Mouse (Mus musculus): ENCODE data around the gene Cabin1. TPM values are rescaled to one million over a fixed set of nuclear protein-coding genes. Genes with fewer than 3 reads are reported as not detected.

The Cabin1 gene
- total RNA-seq, 2 experiments from 2014 or later = 32.9 to 35.1 TPM

GRCm38 (mm10) chr10:75702494-75702893 is 61.6 kb downstream of the Cabin1 start:
- no peak for DNase-seq

GRCm38 (mm10) chr10:75701280-75701679 is 62.9 kb downstream of the Cabin1 start:
- DNase-seq = no peak

- no peak for DNase-seq
Measured at GRCm38 (mm10) chr10:75697693-75698092, 66.4 kb downstream of the Cabin1 start.

- DNase-seq = no peak
Measured at GRCm38 (mm10) chr10:75696597-75697355, 67.4 kb downstream of the Cabin1 start.

DNA sequence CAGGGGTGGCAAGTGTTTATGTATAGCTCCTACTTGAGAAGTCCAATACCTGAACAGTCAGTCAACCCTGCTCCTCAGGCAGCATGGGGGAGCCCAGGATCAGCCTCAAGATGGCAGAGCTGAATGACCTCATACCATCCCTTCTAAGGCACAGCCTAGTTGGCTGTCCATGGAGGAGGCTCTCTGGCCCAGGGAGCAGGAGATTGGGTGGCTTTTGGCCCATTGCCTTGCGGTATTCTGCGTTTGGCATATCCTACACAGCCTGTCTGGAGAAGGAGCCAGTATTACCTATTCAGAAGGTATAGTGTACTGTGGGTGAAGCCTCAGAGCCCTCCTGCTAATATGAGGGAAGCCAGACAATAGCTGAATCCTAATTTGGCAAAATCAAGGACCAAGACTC is 68.6 kb downstream of the Cabin1 start:
- DNase-seq = no peak

GRCm38 (mm10) chr10:75695078-75695477 is 69.1 kb downstream of the Cabin1 start:
- DNase-seq = no peak

DNA sequence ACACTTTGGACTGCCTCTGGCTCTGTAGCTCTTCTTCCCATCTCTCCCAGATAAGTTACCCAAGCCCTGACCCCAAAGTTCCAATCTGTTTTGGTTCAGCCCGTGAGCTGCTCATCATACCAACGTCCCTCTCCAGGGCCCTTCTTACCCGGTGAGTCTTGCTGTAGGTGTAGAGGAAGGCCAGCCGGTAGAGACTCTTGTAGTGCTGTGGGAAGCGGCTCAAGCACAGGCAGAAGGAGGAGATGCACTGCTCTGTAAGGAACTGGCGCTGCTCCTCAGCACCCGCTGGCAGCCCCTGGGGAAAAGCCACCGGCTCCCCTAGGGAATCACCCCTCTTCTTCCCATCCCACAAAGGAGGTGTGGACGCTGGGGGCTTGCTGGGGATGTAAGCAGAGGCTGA is 69.6 kb downstream of the Cabin1 start:
- DNase-seq = no peak

GRCm38 (mm10) chr10:75693451-75694233 is 70.5 kb downstream of the Cabin1 start:
- no peak for DNase-seq

- DNase-seq = no peak
Measured at GRCm38 (mm10) chr10:75688598-75688997, 75.5 kb downstream of the Cabin1 start.

DNA sequence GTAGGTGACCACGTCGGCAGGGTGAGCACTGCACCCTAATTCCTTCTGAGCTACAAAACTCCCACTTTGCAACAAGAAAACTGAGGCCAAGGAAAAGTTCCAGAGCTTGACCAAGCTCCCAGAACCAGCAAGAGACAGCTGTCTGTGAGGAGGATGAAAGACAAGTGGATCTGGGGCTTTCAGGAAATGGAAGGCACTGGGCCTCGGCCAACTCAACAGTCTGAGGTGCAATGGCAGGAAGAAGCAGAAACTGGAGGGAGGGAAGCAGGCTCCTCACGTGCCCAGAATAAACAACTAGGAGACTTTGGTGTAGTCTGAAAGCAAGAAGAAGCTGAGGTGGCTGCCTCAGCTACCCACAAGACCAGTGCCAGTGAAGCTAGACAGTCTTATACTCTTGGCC is 77.4 kb downstream of the Cabin1 start:
- DNase-seq = no peak

- DNase-seq = no peak
Measured at GRCm38 (mm10) chr10:75684035-75685004, 79.8 kb downstream of the Cabin1 start.

- DNase-seq = no peak
Measured at GRCm38 (mm10) chr10:75680574-75681001, 83.6 kb downstream of the Cabin1 start.

DNA sequence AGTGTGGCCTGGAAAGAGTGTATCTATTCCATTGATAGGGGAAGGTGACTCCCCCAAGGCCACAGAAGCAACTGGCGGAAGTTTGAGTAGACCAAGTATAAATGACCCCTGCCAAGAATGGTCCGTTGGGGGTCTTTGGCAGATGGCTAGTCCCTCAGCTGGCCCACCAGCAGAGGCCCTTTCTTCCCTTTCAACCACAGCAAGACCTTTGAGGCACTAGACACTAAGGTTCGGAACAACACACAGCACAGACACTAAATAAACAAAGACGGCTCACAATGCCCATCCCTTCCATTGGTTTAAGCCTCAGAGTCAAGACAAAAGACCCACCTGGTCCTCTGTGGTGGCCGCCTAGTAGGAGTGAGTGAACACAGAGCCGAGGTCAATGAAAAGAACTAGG is 84.9 kb downstream of the Cabin1 start:
- DNase-seq = no peak

DNA sequence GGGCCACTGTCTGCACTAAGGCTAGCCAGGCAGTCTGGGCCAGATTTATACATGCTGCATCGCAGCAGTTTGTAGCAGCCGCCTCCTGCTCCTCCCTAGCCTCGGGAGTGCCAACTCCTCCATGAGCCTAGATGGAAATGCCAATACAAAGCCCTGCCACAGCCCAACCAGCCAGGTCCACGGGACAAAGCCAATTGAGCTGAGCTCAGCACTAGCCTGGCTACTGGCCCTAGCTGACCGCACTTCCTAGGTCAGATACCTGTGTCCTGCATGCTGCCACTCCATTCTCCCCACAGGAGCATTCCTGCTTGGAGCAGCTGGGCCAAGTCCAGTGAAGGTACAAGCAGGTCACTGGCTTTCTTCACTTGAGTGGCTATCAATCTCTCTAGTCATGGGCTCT is 86.2 kb downstream of the Cabin1 start:
- no peak for DNase-seq

GRCm38 (mm10) chr10:75677571-75677970 is 86.6 kb downstream of the Cabin1 start:
- DNase-seq = no peak

DNA sequence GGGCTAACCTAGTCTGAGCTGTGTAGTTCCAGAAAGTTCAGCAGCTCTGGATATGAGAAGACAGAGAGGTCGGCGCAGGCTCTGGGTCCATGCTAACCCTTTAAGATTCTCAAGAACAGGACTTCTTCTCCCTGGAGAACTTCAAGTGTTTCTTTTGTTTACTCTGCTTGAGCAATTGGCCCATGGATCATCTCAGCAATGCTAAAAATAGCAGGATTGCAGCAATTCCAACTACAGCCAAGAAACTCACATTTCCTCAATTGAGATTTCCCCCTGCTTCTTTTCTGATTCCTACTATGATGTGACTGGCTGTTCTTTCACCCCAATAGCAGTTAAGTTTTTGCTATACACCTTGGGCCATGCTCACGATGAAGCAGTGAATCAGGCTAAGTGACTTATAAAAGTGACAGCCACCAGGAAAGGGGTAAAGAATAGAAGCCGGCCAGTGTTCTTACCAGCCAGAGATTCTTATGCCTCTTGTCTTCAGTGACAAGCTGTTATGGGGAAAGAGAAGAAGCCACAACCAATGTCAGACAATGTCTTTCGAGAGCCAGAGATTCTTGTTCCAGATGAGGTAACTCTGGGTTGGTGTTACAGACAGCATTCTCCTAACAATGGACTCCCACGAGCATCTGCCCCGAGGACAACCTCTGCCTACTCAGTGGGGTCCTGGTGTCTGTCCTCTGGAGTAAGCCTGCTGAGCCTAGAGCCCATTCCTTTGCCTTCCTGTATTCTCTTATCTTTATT is 87.1 kb downstream of the Cabin1 start:
- peak in 1 of 2 experiments; percentile 13 for DNase-seq

- no peak for DNase-seq
Measured at GRCm38 (mm10) chr10:75676286-75676685, 87.9 kb downstream of the Cabin1 start.

- DNase-seq = no peak
Measured at GRCm38 (mm10) chr10:75675594-75675993, 88.5 kb downstream of the Cabin1 start.

- no peak for DNase-seq
Measured at GRCm38 (mm10) chr10:75669936-75670335, 94.2 kb downstream of the Cabin1 start.

GRCm38 (mm10) chr10:75667911-75668270 is 96.2 kb downstream of the Cabin1 start:
- peak; percentile 85 to 91 for DNase-seq

DNA sequence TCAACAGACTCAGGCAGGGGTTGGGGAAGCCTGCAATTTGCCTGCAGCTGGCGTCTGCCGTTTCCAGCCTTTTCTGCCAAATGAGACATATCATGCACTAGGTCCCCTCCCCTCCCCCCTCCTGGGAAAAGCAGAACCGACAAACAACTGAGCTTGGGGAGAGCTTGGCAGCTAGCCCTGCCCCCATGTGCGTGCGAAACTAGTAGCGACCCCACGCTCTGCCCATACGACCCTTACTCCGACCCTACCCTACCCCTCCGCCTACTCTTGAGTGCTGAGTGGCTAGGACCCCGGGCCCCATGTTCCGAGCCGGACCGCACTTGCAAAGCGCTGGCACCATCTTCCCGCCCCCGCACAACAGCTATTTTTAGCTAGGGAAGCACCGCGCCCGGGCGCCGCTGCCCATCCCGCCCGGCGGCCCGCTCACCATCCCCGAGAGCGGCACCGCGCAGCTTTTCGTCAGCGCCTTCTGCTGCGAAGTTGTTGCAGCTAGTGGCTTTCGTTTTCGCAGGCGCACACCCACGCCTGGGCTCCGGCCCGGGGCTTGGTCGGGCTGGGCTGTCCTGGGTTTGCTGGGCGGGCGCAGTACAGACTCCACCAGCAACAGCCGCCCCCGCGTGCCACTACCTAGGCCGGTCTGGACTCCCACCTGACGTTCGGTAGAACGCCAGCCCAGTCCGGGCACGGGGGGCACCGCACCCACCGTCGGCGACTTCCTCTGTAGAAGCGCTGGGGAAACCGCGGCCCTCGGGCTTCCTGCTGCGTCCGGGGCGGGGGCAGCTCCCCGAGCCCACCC is 96.8 kb downstream of the Cabin1 start:
- peak; percentile 76 to 82 for DNase-seq
